Mouse (Mus musculus) cerebellum, adult 18-20 months (tissue): ENCODE measurements around the gene Deaf1.

ENCODE experiments used
- DNase-seq, 2 experiments: peaks; one replicate each; pipeline ENCODE4 v3.0.0; 2021

Gene Deaf1

GRCm38 (mm10) chr7:141338576-141339131 lies 11.2 kb upstream of the Deaf1 start, which contains the start of gene Eps8l2:
Gene Eps8l2 (plus strand): TSS chr7:141338880.
- peak in 1 of 2 experiments; percentile 20 for DNase-seq

- no peak for DNase-seq
Measured at GRCm38 (mm10) chr7:141337716-141338416, 10.4 kb upstream of the Deaf1 start.

- DNase-seq: no peak
Measured at GRCm38 (mm10) chr7:141336296-141336695, 8.8 kb upstream of the Deaf1 start.

- DNase-seq: peak; percentile 67 to 75
Measured at GRCm38 (mm10) chr7:141335682-141336081, 8.2 kb upstream of the Deaf1 start.

GRCm38 (mm10) chr7:141335044-141335579 lies 7.6 kb upstream of the Deaf1 start:
- DNase-seq: peak; percentile 40 to 42

- no peak for DNase-seq
Measured at GRCm38 (mm10) chr7:141331990-141332389, 4.5 kb upstream of the Deaf1 start.

GRCm38 (mm10) chr7:141330706-141331105 lies 3.2 kb upstream of the Deaf1 start:
- DNase-seq: no peak

GRCm38 (mm10) chr7:141328373-141328990 lies 992 bp upstream of the Deaf1 start:
- no peak for DNase-seq

- peak; percentile 41 to 49 for DNase-seq
Measured at GRCm38 (mm10) chr7:141326546-141327446, 694 bp downstream of the Deaf1 start.

GRCm38 (mm10) chr7:141324686-141325085 lies 2.8 kb downstream of the Deaf1 start:
- DNase-seq: peak; percentile 34 to 47

- no peak for DNase-seq
Measured at GRCm38 (mm10) chr7:141319446-141319845, 8.0 kb downstream of the Deaf1 start.

- no peak for DNase-seq
Measured at GRCm38 (mm10) chr7:141317619-141318132, 9.8 kb downstream of the Deaf1 start.

- peak; percentile 42 to 51 for DNase-seq
Measured at GRCm38 (mm10) chr7:141315974-141316373, 11.5 kb downstream of the Deaf1 start.

GRCm38 (mm10) chr7:141315076-141315475 lies 12.4 kb downstream of the Deaf1 start:
- no peak for DNase-seq

GRCm38 (mm10) chr7:141314416-141314815 lies 13.1 kb downstream of the Deaf1 start:
- DNase-seq: no peak

- no peak for DNase-seq
Measured at GRCm38 (mm10) chr7:141304537-141304936, 23.0 kb downstream of the Deaf1 start.

GRCm38 (mm10) chr7:141302702-141303268 lies 24.7 kb downstream of the Deaf1 start:
- DNase-seq: no peak

- DNase-seq: peak; percentile 72 to 76
Measured at GRCm38 (mm10) chr7:141301386-141301785, 26.1 kb downstream of the Deaf1 start.

- peak; percentile 74 to 84 for DNase-seq
Measured at GRCm38 (mm10) chr7:141299175-141299574, 28.3 kb downstream of the Deaf1 start.

GRCm38 (mm10) chr7:141297926-141298650 lies 29.4 kb downstream of the Deaf1 start:
- DNase-seq: no peak

GRCm38 (mm10) chr7:141294479-141294878 lies 33.0 kb downstream of the Deaf1 start:
- no peak for DNase-seq
